Mouse (Mus musculus) left cerebral cortex, adult 9 months (tissue): ENCODE data around the gene Maml3.
A peak's percentile ranks its signal among the peaks of the same experiment; 100 is the strongest.

Experiments
- DNase-seq, 2 experiments: peaks; one replicate each; pipeline ENCODE4 v3.0.0; 2022; ENCODE audit warnings: low spot score in 2 of 2

The Maml3 gene

GRCm38 (mm10) chr3:51914900-51915299 lies 190.0 kb downstream of the Maml3 start:
- DNase-seq, result no peak

- no peak for DNase-seq
Measured at GRCm38 (mm10) chr3:51913498-51913897, 191.4 kb downstream of the Maml3 start.

GRCm38 (mm10) chr3:51912214-51912613 lies 192.7 kb downstream of the Maml3 start:
- no peak for DNase-seq

DNA sequence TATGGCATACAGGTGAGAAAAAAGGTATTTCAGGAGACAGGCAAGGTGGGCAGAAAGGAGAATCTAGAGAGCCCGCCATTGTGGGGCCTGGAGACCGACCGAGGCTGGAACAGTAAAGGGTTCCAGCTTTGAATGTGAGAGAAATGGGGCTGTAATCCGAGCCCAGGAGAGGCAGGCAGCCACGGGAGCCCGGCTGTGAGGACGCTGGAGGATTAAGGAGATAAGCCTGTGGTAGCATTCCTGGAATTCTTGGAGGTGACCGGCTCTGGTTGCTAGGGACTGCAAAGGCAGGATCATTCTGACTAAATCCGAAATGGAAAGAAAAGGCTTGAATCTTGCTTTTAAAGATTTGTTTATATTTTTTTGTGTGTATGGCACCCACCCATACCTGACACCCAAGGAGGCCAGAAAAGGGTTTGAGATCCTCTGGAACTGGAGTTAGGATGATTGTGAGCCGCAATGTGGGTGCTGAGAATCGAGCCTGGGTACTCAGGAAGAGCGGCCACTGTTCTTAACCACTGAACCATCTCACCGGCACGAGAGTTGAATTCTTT lies 196.4 kb downstream of the Maml3 start:
- no peak for DNase-seq

GRCm38 (mm10) chr3:51907113-51907860 lies 197.6 kb downstream of the Maml3 start:
- DNase-seq, result no peak

DNA sequence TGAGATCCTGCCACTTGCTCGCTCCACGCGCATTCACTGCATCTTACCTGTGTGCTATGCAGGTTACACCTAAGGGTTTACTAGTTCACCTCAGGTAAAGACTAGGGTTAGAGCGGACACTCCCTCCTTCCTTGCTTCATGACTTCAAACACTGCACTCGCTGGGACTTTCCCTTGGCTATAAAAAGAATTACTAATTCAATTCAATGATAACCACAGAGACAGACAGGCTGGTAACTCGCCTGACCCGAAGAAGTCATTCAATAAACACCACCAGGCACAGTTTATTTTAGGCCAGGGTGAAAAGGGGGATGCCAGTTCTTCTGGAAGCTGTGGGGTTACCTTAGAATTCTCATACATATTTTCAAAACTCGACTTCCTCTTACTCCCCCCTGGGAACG lies 199.0 kb downstream of the Maml3 start:
- DNase-seq, result no peak

DNA sequence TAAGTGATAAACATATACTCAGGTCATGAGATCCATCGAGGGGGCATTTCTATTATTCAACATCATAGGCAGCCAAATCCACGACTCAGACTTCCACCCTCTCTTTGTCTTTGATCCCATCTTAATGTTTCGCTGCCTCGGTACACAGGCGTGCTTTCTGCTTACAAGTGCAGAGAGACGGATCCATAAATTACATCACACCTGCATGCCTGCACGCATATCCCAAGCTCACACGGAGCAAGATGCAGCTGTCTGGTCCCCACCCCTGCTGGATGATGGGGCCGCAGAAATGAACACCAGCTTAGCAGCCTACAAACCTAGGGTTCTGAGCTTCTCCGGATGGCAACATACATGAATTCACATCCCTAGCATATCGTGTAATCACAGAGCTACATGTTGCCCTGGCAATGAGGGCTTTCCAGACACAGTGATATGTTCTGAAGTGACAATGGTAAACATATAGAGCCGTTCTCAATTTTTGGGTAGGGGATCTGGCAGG lies 200.5 kb downstream of the Maml3 start:
- DNase-seq, result no peak

- no peak for DNase-seq
Measured at GRCm38 (mm10) chr3:51901151-51901550, 203.7 kb downstream of the Maml3 start.

DNA sequence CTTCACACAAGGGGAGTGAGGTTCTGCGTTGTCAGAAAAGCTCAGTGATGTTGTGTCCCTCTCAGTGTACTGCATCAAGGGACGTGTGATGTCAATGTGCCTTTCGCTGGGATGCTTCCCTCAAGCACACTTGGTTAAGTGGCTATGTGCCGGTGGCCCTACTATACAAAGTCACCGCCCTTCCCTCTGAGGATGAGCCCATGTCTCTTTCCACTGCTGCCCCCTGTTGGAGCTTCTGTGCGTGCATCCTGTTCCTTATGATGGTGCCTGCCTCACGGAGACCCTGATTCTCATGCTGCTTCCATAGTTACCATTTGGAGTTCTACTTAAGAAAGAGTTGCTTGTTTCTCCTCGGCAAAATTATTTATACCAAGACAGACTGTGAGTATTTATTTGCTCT lies 210.4 kb downstream of the Maml3 start:
- no peak for DNase-seq

DNA sequence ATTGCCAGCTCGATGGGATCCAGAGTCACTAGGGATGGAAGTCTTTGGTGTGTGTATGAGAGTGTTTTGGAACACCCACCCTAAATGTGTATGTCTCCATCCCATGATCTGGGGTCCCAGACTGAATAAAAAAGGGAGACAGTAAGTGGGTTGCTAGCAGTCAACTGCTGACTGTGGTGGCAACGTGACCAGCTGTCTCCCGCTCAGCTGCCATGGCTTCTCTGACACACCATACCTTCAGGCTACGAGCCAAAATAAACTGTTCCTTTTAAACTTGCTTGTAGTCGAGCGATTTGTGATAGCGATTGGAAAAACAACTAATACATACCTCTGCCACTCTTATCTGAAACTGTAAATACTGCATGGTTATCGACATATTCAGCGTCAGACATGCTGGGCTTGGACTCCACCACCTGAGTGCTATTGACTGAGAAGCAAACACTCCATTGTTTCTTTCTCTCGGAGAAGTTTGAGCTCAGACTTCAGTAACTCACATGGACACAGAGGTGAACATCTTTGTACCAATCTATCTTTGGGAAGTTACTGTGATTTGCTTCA lies 213.2 kb downstream of the Maml3 start:
- DNase-seq, result no peak

DNA sequence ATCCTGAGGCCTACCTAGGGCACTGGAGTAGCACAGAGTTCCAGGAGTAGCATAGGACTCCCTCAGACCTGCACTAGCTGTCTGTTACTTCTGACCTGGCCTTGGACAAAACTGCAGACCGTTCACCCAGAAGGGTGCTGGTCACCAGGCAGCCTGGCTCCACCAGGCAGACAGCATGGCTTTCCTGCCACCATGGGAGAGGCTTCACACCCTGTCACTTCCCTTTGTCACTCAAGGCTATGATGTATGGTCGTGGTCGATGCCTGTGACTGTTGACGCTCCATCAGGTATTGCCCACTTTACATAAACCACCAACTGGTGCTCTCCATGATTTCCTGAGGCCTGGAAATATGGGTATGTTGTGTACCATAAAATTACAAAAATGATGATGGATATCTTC lies 214.7 kb downstream of the Maml3 start:
- DNase-seq, result no peak

- DNase-seq, result peak; percentile 43 to 71
Measured at GRCm38 (mm10) chr3:51889776-51890175, 215.1 kb downstream of the Maml3 start.

GRCm38 (mm10) chr3:51888662-51889433 lies 216.0 kb downstream of the Maml3 start:
- no peak for DNase-seq

DNA sequence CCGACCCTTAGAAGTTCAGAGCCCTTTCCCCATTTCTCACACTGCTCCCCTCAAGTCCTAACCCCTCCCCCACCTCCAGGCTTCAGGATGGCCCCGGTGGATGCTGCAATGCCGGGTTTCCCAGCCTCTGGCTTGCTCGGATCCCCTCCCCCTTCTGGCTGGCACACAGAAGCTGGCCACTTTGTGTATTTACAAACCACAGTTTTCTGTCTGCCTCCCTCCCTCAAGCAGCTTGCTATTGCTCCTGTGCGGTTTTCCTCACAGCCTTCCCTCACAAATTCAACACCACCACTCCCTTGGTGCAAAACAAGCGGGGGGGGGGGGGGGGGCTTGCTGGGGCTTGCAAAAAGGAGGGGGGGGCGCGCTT lies 216.6 kb downstream of the Maml3 start:
- DNase-seq, result no peak

GRCm38 (mm10) chr3:51885920-51886319 lies 219.0 kb downstream of the Maml3 start:
- DNase-seq, result no peak

DNA sequence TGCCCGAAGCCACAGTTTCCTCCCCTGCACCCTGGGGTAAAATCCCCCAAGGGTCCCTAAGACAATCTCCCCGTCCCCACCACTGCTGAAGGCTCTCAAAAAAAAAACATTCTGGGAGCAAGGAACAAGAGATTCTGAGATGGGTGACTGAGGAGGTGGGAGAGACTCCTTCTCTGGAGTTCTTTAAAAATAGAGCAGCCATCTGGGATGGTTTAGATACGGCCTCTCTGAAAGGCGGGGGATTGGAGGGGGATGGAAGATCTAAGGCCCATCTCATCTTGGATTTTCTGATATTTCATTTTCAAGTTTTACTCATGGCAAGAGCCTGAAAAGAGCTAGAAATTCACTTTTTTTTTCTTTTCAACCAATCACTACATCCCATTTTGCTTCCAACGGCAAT lies 219.4 kb downstream of the Maml3 start:
- DNase-seq, result peak in 1 of 2 experiments; percentile 58

- DNase-seq, result no peak
Measured at GRCm38 (mm10) chr3:51881981-51882380, 222.9 kb downstream of the Maml3 start.

GRCm38 (mm10) chr3:51881393-51881792 lies 223.5 kb downstream of the Maml3 start:
- DNase-seq, result no peak

DNA sequence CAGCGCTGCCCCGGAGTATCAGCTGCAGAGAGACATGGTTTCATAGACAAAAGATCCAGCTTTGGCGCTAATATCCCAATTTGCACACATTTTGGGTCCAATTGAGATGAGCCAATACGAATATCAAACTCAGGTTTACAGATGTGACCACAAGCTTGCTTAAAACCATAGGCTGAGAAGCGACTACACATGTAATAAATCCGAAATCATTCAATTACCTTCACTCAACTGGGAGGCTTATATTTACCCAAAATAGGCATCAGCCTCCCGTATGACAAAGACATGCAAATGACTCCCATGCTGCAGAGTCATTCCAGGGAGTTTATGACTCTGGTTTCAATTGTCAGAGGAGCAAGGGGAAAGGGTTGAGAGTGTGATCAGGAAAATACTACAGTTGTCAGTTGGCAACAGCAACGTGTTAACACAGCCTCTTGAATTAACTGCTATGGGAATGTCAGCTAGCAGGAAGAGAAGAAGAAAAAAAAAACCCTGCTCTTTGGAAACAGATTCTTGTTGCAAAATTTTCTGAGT lies 224.3 kb downstream of the Maml3 start:
- no peak for DNase-seq

DNA sequence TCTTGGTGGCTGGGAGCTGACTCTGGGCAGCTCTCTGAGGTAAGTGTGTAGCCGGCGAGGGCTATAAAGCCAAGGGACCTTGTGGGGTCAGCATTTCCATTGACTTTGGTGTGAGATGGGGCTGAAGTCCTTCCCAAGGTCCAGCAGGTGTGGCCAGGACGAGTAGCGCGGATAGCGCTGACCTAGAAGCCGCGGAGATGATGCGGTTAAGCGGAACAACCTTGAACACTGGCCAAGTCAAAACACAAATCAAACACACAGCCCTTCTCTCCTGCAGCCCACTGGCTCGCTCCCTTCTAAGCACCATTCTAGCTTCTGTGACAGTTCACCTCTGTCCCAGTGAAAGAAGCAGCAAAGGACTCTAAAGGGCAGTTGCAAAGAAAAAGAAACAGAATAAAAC lies 225.7 kb downstream of the Maml3 start:
- DNase-seq, result no peak

GRCm38 (mm10) chr3:51878577-51878976 lies 226.3 kb downstream of the Maml3 start:
- DNase-seq, result no peak

DNA sequence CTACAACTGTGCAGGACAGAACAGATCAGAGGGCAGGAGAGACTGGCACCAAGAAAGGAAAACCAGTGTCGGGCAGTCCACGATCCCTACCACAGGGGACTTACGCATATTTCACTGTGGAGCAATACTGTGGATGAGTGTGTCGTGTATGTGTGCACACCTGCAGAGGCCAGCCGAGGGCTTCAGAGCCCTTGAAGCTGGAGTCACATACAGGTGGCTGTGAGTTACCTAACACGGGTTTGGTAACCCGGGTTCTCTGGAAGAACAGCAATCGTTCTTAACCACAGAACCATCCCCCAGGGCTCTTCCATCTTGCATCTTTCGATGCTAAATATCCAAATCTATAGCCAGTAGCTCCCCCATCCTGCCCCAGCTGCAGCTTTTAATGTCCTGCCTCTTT lies 228.1 kb downstream of the Maml3 start:
- no peak for DNase-seq
